Mouse (Mus musculus): ENCODE data around the gene Mvb12b.

DNA sequence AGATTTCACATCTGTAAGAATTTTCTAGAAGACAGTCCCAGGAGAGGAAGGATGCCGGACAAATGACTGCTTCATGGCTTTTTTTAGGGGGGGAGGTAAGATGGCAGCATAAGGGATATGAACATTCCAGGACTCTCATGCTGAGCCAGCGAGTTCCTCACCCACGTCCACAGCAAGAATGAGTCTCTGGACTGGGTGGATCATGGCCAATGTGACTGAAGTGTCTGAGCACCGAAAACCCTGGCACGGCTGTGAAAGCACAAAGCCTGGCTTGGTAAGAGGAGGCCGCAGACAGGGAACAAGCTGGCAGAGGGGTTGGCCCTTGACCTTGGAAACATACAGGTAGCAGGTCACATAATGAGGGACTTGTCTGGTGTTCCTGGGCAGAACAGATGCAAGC lies 87.5 kb downstream of the Mvb12b start:
- TF ChIP-seq POLR2A (IDR thresholded peaks at IDR 0.05; ENCODE audit: low read depth, low read length), result no peak
- TF ChIP-seq CTCF (IDR thresholded peaks at IDR 0.05; ENCODE audit: extremely low read depth, insufficient read depth, insufficient read length, insufficient replicate concordance), result no peak
